Mouse (Mus musculus): Measurements from ENCODE around the gene Mbd4. TPM values are rescaled to one million over a fixed set of nuclear protein-coding genes. Genes with fewer than 3 reads are reported as not detected.

The Mbd4 gene
- polyA plus RNA-seq, 1 experiment from 2014 or later = 4.1 TPM

DNA sequence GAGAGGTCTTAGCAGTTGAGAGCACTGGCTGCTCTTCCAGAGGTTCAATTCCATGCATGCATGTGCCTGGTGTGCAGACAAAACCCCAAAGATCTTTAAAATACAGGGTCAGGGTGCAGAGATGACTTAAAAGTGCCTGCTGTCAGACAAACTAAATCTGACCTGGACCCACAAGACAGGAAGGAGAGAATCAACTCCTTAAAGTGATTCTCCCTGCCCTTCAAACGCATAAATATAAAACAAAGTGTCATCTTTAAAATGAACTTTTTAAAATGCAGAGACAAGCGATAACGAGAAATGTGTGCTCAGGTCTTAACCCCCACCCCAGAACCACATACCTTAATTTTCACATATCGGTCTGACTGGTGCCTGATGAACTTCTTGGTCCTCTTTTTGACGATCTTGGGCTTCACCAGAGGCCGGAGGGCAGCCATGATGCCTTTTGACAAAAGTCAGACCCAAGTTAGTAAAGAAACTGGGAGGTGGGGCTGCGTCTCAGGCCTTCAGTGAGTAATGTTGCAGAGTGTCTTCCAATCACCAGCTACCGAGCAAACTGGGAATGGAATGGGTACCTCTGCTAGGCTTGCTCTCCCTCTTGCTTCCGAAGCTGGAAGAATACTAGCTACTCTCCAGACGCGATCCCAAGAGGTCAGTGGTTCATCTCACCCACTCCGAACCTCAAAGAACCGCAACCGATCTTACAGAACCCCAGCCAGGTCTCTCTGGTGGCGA lies 45.5 kb downstream of the Mbd4 start:
- under 1% methylated on average over 15 of the region's 15 CpGs for WGBS
- ATAC-seq (ENCODE audit: low FRiP score, low TSS enrichment) (no peak), DNase-seq (ENCODE audit: low spot score) (peak; percentile 31)
- H3K9me3 ChIP-seq (ENCODE audit: control insufficient read depth, low read length) = no peaks in the 10 kb centered on the region
- peaks cover 18% of the 10 kb centered on the region for H3K36me3 ChIP-seq (ENCODE audit: control insufficient read depth, insufficient read depth, low read length)
- H3K27ac ChIP-seq (replicated peaks) = peak overlapping the region; percentile 99
- peak overlapping the region; percentile 96 for H3K4me3 ChIP-seq (ENCODE audit: low read depth, low read length)
- H3K4me1 ChIP-seq (replicated peaks; ENCODE audit: control insufficient read depth, insufficient read depth) = peaks cover 5% of the 10 kb centered on the region
- peak overlapping the region; percentile 73 for H3K4me2 ChIP-seq (replicated peaks; ENCODE audit: low read depth)
- 0 out of 2 replicates have a peak, but pooled peaks have one; percentile 7 for TF ChIP-seq CTCF (IDR thresholded peaks at IDR 0.05; ENCODE audit: low read depth)
- TF ChIP-seq EP300 (optimal IDR thresholded peaks at IDR 0.05) = no peak
- H3K27me3 ChIP-seq (ENCODE audit: control insufficient read depth, insufficient read depth, low read length) = no peaks in the 10 kb centered on the region
- H3K9ac ChIP-seq (ENCODE audit: low read length) = peak overlapping the region; percentile 99

DNA sequence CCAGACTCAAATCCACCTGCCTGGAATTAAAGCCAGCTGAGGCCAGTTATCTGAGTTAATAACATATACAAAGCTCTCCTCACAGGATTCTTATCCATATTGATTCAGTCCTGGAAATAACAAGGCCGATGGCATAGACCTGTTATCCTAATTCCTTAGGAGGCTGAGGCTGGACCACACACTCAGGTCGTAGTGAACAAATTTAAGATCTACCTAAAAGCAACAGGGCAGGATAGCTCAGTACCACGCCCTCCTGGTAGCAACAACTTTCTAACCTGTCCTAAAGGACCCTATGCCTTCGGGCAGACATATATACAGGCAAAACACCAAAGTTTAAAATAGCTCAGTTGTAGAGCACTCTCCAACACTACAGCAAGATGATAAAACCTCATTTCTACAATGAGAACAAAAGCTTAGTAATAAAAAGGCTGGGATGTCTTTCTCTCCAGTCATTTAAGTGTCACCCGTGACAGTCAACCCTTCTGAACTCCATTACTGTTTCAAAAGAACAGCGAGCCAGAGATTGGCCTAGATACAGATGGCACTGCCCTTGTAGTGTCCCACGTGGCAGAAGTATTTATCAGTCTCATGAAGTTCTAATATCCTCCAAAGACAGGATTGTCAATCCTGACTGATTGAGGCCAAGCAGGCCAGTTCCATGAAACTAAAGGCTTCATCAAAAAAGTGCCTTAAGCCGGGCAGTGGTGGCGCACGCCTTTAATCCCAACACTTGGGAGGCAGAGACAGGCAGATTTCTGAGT lies 48.6 kb downstream of the Mbd4 start:
- 60% methylated on average over 10 of the region's 10 CpGs for WGBS
- Histone ChIP-seq H3K4me2 (replicated peaks; ENCODE audit: low read depth) (no peak overlapping the region), H3K4me3 (ENCODE audit: low read depth, low read length) (no peak overlapping the region), H3K27me3 (ENCODE audit: control insufficient read depth, insufficient read depth, low read length) (no peaks in the 10 kb centered on the region), H3K27ac (replicated peaks) (no peak overlapping the region), H3K9ac (ENCODE audit: low read length) (no peak overlapping the region), H3K36me3 (ENCODE audit: control insufficient read depth, insufficient read depth, low read length) (peaks cover 30% of the 10 kb centered on the region), H3K4me1 (replicated peaks; ENCODE audit: control insufficient read depth, insufficient read depth) (peaks cover 5% of the 10 kb centered on the region), H3K9me3 (ENCODE audit: control insufficient read depth, low read length) (no peaks in the 10 kb centered on the region)
- TF ChIP-seq EP300 (optimal IDR thresholded peaks at IDR 0.05) (no peak), CTCF (IDR thresholded peaks at IDR 0.05; ENCODE audit: low read depth) (no peak)
- DNase-seq (ENCODE audit: low spot score) (no peak), ATAC-seq (ENCODE audit: low FRiP score, low TSS enrichment) (no peak)

- H3K27ac ChIP-seq (replicated peaks) = 0 out of 2 replicates have a peak overlapping the region, but pooled peaks have one; percentile 4
- no peaks in the 10 kb centered on the region for H3K9me3 ChIP-seq (ENCODE audit: control insufficient read depth, low read length)
- peaks cover 30% of the 10 kb centered on the region for H3K36me3 ChIP-seq (ENCODE audit: control insufficient read depth, insufficient read depth, low read length)
- WGBS = 41% methylated on average over 16 of the region's 16 CpGs
- TF ChIP-seq CTCF (IDR thresholded peaks at IDR 0.05; ENCODE audit: low read depth) (peak; percentile 81), EP300 (optimal IDR thresholded peaks at IDR 0.05) (no peak)
- H3K4me1 ChIP-seq (replicated peaks; ENCODE audit: control insufficient read depth, insufficient read depth) = peaks cover 5% of the 10 kb centered on the region
- DNase-seq (ENCODE audit: low spot score) = peak; percentile 84
- H3K4me3 ChIP-seq (ENCODE audit: low read depth, low read length) = no peak overlapping the region
- no peak overlapping the region for H3K9ac ChIP-seq (ENCODE audit: low read length)
- ATAC-seq (ENCODE audit: low FRiP score, low TSS enrichment) = peak; percentile 67
- H3K27me3 ChIP-seq (ENCODE audit: control insufficient read depth, insufficient read depth, low read length) = no peaks in the 10 kb centered on the region
- no peak overlapping the region for H3K4me2 ChIP-seq (replicated peaks; ENCODE audit: low read depth)
Observed at GRCm38 (mm10) chr6:115803541-115804382, 49.4 kb downstream of the Mbd4 start.

GRCm38 (mm10) chr6:115801811-115802210 lies 51.4 kb downstream of the Mbd4 start:
- WGBS = 78% methylated on average over 3 of the region's 3 CpGs
- H3K36me3 ChIP-seq (ENCODE audit: control insufficient read depth, insufficient read depth, low read length) = peaks cover 37% of the 10 kb centered on the region
- no peak for TF ChIP-seq CTCF (IDR thresholded peaks at IDR 0.05; ENCODE audit: low read depth)
- no peak for TF ChIP-seq EP300 (optimal IDR thresholded peaks at IDR 0.05)
- no peak overlapping the region for H3K27ac ChIP-seq (replicated peaks)
- no peaks in the 10 kb centered on the region for H3K27me3 ChIP-seq (ENCODE audit: control insufficient read depth, insufficient read depth, low read length)
- no peak overlapping the region for H3K9ac ChIP-seq (ENCODE audit: low read length)
- peak; percentile 60 for DNase-seq (ENCODE audit: low spot score)
- H3K4me3 ChIP-seq (ENCODE audit: low read depth, low read length) = no peak overlapping the region
- peaks cover 5% of the 10 kb centered on the region for H3K4me1 ChIP-seq (replicated peaks; ENCODE audit: control insufficient read depth, insufficient read depth)
- H3K4me2 ChIP-seq (replicated peaks; ENCODE audit: low read depth) = no peak overlapping the region
- peak; percentile 81 for ATAC-seq (ENCODE audit: low FRiP score, low TSS enrichment)
- H3K9me3 ChIP-seq (ENCODE audit: control insufficient read depth, low read length) = no peaks in the 10 kb centered on the region

DNA sequence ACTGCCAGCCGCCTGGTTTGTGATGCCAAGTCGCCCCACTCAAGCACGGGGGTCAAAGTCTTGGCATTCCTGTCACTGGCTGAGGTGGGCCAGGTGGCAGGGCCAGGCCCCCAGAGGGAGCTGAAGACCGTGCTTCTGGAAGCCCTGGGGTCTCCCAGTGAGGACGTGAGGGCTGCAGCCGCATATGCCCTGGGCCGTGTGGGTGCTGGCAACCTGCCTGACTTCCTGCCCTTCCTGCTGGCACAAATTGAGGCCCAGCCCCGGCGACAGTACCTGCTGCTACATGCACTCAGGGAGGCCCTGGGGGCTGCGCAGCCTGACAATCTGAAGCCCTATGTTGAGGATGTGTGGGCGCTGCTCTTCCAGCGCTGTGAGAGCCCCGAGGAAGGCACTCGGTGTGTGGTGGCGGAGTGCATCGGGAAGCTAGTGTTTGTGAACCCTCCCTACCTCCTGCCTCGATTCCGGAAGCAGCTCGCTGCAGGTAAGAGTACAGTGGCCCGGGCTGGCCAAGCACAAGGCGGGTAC lies 60.4 kb downstream of the Mbd4 start:
- Histone ChIP-seq H3K9ac (ENCODE audit: low read length) (no peak overlapping the region; the same call in none of the 2 replicates), H3K36me3 (ENCODE audit: control insufficient read depth, insufficient read depth, low read length) (peaks cover 13% of the 10 kb centered on the region), H3K4me1 (replicated peaks; ENCODE audit: control insufficient read depth, insufficient read depth) (no peaks in the 10 kb centered on the region), H3K27me3 (ENCODE audit: control insufficient read depth, insufficient read depth, low read length) (no peaks in the 10 kb centered on the region), H3K27ac (replicated peaks) (no peak overlapping the region), H3K4me3 (ENCODE audit: low read depth, low read length) (no peak overlapping the region), H3K4me2 (replicated peaks; ENCODE audit: low read depth) (peak overlapping the region; percentile 20; the same call in 1 of the 2 replicates), H3K9me3 (ENCODE audit: control insufficient read depth, low read length) (no peaks in the 10 kb centered on the region)
- no peak; the same call in 1 of the 2 replicates for ATAC-seq (ENCODE audit: low FRiP score, low TSS enrichment)
- no peak; the same call in 1 of the 2 replicates for TF ChIP-seq CTCF (IDR thresholded peaks at IDR 0.05; ENCODE audit: low read depth)
- no peak for TF ChIP-seq EP300 (optimal IDR thresholded peaks at IDR 0.05)
- DNase-seq (ENCODE audit: low spot score) = no peak
- WGBS = 79% methylated on average over 21 of the region's 21 CpGs

Measured in stomach, postnatal 0 days (tissue).